Mouse (Mus musculus) stomach, postnatal 0 days (tissue): ENCODE results near the gene Dnajc5. TPM values are rescaled to one million over a fixed set of nuclear protein-coding genes. Genes with fewer than 3 reads are reported as not detected.
"Not testable (repeated sequence)": the region's sequence is repeated elsewhere in the genome, so short reads cannot be mapped to it uniquely, and the experiment has no call there.

Experiments used
- ATAC-seq: fragments of 200-750 bp; cut with Nextera tagmentation; 2 replicates; pipeline ENCODE4 v1.8.0; 2017; ENCODE audit not compliant: low FRiP score, low TSS enrichment
- DNase-seq: peaks from one replicate; pipeline ENCODE4 v3.0.0-alpha.2; 2016; ENCODE audit warnings: low spot score
- H3K27ac ChIP-seq: fragments of 300-500 bp; sonication (generic); replicated peaks from 2 replicates; pipeline ENCODE4 v1.5.1; 2014; ENCODE audit warnings: mild to moderate bottlenecking, control low read depth
- H3K27me3 ChIP-seq: fragments of 300-500 bp; sonication (generic); 2 replicates; pipeline ENCODE4 v1.6.1; 2014; ENCODE audit warnings: low read length; ENCODE audit not compliant: control insufficient read depth, insufficient read depth
- H3K36me3 ChIP-seq: fragments of 300-500 bp; sonication (generic); 2 replicates; pipeline ENCODE4 v1.6.1; 2014; ENCODE audit warnings: low read length, mixed read lengths; ENCODE audit not compliant: control insufficient read depth, insufficient read depth
- H3K4me1 ChIP-seq: fragments of 300-500 bp; sonication (generic); replicated peaks from 2 replicates; pipeline ENCODE4 v1.6.1; 2014; ENCODE audit warnings: antibody characterized with exemption; ENCODE audit not compliant: control insufficient read depth, insufficient read depth
- H3K4me2 ChIP-seq: fragments of 300-500 bp; sonication (generic); replicated peaks from 2 replicates; pipeline ENCODE4 v1.6.1; 2014; ENCODE audit warnings: low read depth, mild to moderate bottlenecking, control low read depth, moderate library complexity
- H3K4me3 ChIP-seq: fragments of 300-500 bp; sonication (generic); 2 replicates; pipeline ENCODE4 v1.5.1; 2014; ENCODE audit warnings: low read depth, low read length, control low read depth
- H3K9ac ChIP-seq: fragments of 300-500 bp; sonication (generic); 2 replicates; pipeline ENCODE4 v1.6.1; 2014; ENCODE audit warnings: mild to moderate bottlenecking, low read length, control low read depth, mixed read lengths
- H3K9me3 ChIP-seq: fragments of 300-500 bp; sonication (generic); 2 replicates; pipeline ENCODE4 v1.6.1; 2016; ENCODE audit warnings: low read length; ENCODE audit not compliant: control insufficient read depth
- CTCF ChIP-seq: IDR thresholded peaks from 2 replicates; pipeline ENCODE4 v1.5.1; 2016; ENCODE audit warnings: antibody characterized with exemption, low read depth, mild to moderate bottlenecking, moderate library complexity
- EP300 ChIP-seq: optimal IDR thresholded peaks from 2 replicates; pipeline ENCODE3; 2016; ENCODE audit warnings: antibody characterized with exemption
- WGBS: fragments of 180-500 bp; shearing (Covaris S2); extraction: QIAGEN DNeasy Blood & Tissue Kit; methylation state at CpG from one replicate; pipeline ENCODE4 v1.1.7; 2014; 5-methylcytosine and 5-hydroxymethylcytosine counted together
- polyA plus RNA-seq: library from polyadenylated mRNA; unstranded; fragments of >200 nt; fragmentation: Nextera tagmentation; extraction: Ambion mirVana; gene quantifications from 2 replicates; pipeline ENCODE4 v1.2.1, GENCODE M21; 2015

Gene Dnajc5
- polyA plus RNA-seq, 1 experiment from 2014 or later = 52.7 TPM

DNA sequence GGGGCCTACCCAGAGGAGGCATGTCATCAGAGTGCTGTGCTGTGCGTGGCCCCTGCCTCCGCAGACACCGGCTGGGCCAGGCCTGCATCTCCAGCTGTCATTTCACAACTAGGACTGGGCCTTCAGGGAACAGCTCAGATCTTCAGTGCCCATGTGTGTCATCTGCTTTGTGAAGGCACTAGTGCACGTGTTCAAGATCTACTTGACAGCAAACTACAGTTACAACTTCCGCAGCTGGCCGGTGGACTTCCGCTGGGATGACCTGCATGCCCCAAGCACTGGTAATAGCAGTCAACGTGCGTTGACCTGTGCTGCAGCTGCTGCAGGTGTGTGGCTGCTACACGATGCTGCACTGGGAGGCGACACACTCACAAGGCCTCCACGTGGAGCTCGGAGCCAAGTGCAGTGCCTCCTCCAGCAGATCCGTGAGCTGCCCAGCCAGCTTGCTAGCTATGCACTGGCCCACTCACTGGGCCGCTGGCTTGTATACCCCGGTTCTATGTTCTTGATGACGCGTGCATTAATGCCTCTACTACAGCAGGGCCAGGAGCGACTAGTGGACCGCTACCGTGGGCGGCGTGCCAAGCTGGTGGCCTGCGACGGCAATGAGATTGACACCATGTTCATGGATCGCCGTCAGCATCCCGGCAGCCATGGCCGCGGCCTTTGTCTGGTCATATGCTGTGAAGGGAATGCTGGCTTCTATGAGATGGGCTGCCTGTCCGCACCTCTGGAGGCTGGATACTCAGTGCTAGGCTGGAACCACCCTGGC is 26.9 kb upstream of the Dnajc5 start, which contains the start of gene Abhd16b:
Abhd16b (plus strand) TSS at position 51 of the 772 bp plus-strand sequence.
- Histone ChIP-seq H3K27ac (no peak within 1 kb of the TSS), H3K36me3 (no peaks in the 10 kb centered on the region), H3K27me3 (no peaks in the 10 kb centered on the region), H3K4me2 (no peak within 1 kb of the TSS), H3K4me3 (no peak within 1 kb of the TSS), H3K4me1 (no peaks in the 10 kb centered on the region), H3K9me3 (no peaks in the 10 kb centered on the region), H3K9ac (no peak within 1 kb of the TSS)
- ATAC-seq = no peak
- 83% methylated on average over 31 of the region's 31 CpGs for WGBS
- DNase-seq = no peak
- TF ChIP-seq EP300 (no peak), CTCF (no peak)

DNA sequence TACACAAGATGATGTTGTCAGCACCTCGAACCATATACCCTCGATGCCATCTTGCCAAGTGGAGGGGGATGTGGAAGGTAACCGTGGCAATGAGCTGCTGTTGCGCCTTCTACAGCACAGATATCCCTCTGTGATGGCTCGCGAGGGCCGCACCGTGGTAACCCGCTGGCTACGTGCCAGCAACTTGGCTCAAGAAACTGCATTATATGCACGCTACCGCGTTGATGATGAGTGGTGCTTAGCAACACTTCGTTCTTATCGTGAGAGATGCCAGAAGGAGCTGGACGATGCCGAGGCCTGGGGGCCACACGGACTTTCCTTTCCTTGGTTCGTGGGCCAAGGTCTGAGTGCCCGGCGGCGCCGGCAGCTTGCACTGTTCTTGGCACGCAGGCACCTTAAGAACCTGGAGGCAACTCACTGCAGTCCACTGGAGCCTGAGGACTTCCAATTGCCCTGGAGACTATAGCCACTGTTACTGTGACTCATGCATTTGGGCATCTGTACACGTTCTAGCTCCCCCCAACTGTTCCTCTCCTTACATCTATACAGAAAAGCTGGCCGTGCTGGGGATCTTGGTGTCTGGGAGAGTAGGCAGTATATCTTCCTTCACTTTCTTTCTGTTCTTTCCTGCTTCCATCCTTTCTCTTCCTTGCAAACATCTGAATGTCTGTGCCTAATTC is 25.9 kb upstream of the Dnajc5 start:
- DNase-seq (no peak), ATAC-seq (no peak)
- Histone ChIP-seq H3K4me2 (no peak overlapping the region), H3K4me1 (no peaks in the 10 kb centered on the region), H3K27ac (no peak overlapping the region), H3K4me3 (no peak overlapping the region), H3K9ac (no peak overlapping the region), H3K36me3 (no peaks in the 10 kb centered on the region), H3K9me3 (no peaks in the 10 kb centered on the region), H3K27me3 (no peaks in the 10 kb centered on the region)
- no peak for TF ChIP-seq CTCF
- no peak for TF ChIP-seq EP300
- WGBS = 75% methylated on average over 26 of the region's 26 CpGs

DNA sequence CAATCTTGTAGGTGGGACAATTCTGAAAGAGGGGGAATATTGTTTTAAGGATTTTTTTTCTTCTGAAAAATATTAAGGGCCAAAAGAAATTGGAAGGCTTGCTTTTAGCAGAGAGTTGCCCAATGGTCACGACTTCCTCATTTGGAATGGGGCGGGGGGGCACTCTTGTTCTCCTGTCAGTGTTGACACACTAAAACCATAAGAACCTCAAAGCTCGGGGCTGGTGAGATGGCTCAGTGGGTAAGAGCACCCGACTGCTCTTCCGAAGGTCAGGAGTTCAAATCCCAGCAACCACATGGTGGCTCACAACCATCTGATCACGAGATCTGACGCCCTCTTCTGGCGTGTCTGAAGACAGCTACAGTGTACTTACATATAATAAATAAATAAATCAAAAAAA is 24.4 kb upstream of the Dnajc5 start:
- H3K9ac ChIP-seq, ATAC-seq, H3K4me2 ChIP-seq, DNase-seq, H3K27me3 ChIP-seq, H3K4me3 ChIP-seq, H3K9me3 ChIP-seq, H3K27ac ChIP-seq, H3K36me3 ChIP-seq, H3K4me1 ChIP-seq: not testable (repeated sequence)
- WGBS = 62% methylated on average over 8 of the region's 8 CpGs

DNA sequence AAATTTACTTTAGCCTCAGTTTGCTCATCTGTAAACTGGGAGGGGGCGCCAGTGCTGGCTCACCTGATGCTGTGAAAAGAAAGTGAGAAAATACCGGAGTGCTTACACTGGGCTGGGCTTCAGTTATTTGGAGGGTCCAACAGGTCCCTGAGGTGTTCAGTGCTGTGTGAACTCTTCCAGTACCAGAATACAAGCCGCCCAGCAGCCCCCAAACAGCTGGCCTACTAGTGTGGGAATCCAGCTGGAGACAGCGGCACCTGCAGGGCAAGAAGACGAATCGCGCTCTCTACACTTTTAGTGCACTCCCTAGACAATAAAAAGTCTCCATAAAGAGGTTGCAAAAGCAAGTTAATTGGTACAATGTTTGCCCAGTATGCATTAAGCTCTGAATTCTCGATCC is 24.0 kb upstream of the Dnajc5 start:
- Histone ChIP-seq H3K4me1 (no peaks in the 10 kb centered on the region), H3K4me2 (peak overlapping the region; percentile 80), H3K36me3 (peaks cover 8% of the 10 kb centered on the region; the same call in 1 of the 2 replicates), H3K27me3 (no peaks in the 10 kb centered on the region), H3K27ac (peak overlapping the region; percentile 99), H3K9me3 (no peaks in the 10 kb centered on the region), H3K4me3 (peak overlapping the region; percentile 89), H3K9ac (peak overlapping the region; percentile 91)
- 12% methylated on average over 8 of the region's 8 CpGs for WGBS
- peak; percentile 78 for DNase-seq
- peak; percentile 59 for ATAC-seq
- TF ChIP-seq EP300 (no peak), CTCF (peak; percentile 83)

DNA sequence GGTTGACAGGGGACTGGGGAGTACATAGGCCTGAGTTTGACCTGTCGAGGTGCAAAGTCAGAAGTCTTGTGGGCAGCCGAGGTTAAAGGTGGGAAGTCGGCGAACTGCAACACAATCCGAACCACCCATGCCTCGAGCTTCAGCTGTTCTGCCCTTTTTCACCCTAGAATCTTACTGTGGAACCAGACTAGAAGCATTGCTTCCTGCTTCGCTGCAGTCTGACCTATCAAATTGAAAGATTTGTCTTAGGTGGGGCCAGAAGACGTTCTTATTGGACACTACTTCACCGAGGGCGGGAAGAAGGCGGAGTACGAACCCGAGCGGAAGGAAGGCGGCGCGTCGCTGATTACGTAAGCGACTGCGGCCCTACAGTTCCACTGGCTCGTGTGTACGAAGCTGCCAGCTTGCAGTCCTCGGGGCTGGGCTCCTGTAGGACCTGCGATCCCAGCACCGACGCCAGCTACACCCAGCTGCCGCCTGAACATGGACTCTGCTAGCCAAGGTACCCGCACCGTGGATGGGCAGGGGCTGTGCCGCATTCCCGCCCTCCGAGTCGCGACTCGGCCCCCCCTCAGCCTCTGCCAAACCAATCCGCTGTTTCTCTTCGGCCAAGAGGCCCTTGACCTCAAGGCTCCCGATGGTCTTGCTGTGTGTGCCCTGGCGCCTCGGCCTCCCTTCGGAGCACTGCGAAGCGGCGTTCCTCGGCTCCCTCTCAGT is 23.3 kb upstream of the Dnajc5 start, which contains the start of gene Tpd52l2:
Tpd52l2 (plus strand) TSS at position 312 of the 717 bp plus-strand sequence.
- H3K9ac ChIP-seq = peak within 1 kb of the TSS; percentile 91
- peak; percentile 95 for DNase-seq

More for the DNA sequence above, 23.3 kb upstream of the Dnajc5 start, which contains the start of gene Tpd52l2:
- no peak for TF ChIP-seq CTCF
- no peak for TF ChIP-seq EP300
- Histone ChIP-seq H3K4me3 (peak within 1 kb of the TSS; percentile 89), H3K4me2 (peak within 1 kb of the TSS; percentile 80), H3K9me3 (no peaks in the 10 kb centered on the region), H3K4me1 (no peaks in the 10 kb centered on the region), H3K27me3 (no peaks in the 10 kb centered on the region), H3K27ac (peak within 1 kb of the TSS; percentile 99), H3K36me3 (peaks cover 14% of the 10 kb centered on the region; the same call in 1 of the 2 replicates)
- peak; percentile 97 for ATAC-seq
- WGBS = under 1% methylated on average over 41 of the region's 46 CpGs
